Mouse (Mus musculus) CD4-positive, CD25-positive, alpha-beta regulatory T cell (primary cell): ENCODE data around the gene Ppid. TPM values are rescaled to one million over a fixed set of nuclear protein-coding genes. Genes with fewer than 3 reads are reported as not detected.

Source experiments
- polyA plus RNA-seq: library from polyadenylated mRNA; unstranded; fragments of 100-300 nt; shearing (Covaris generic); gene quantifications from one replicate; pipeline ENCODE4 v1.2.1, GENCODE M21; 2017

The Ppid gene
- polyA plus RNA-seq = 110 TPM

DNA sequence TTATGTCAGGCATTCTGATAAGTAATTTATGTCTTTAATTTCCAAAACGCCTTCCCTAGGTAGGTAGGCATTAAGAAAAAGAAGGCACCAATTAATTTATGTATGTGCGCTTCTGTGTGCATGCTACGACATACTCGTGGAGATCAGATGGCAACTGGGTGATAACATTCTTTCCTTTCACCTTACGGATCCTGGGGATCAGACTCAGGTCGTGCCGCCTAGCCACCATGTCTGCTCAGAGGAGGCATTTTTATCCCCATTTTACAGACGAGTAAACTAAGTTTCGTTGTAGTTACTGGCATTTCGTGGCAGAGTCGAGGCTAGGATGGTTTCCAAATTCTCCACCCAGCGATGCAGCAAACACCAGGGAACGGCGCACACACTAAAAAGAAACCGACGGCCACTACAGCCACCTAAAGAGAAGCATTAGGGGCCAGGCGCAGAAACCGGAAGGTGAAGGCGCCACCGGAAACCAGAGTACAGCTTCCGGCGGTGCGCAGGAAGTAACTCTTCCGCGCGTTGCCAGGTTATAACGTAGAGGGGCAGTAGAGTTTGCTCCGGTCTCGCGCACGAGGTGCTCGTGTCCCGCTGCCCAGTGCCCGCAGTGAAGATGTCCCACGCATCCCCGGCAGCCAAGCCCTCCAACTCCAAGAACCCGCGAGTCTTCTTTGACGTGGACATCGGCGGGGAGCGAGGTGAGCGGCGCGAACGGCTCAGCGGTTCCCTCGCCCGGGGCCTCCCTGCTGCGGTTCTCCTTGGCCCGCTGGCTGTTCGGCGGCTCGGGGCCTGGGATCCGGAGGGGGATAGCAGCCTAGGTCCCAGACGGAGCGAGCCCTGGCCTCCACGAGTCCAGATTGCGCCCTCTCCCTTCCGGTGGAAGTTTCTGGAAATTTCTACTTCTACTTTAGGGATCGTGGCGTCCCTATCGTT is at the start of gene Ppid:
TSS of gene Ppid (plus strand) at position 480 of the 930 bp plus-strand sequence.

GRCm38 (mm10) chr3:79567703-79568362 is 23.3 kb upstream of the Ppid start, which contains the start of gene Fnip2:
Gene Fnip2 (minus strand): TSS chr3:79567796.

GRCm38 (mm10) chr3:79628561-79629415 is 37.6 kb downstream of the Ppid start, which contains the start of gene 4930579G24Rik:
Gene 4930579G24Rik (plus strand): TSS chr3:79629079.

DNA sequence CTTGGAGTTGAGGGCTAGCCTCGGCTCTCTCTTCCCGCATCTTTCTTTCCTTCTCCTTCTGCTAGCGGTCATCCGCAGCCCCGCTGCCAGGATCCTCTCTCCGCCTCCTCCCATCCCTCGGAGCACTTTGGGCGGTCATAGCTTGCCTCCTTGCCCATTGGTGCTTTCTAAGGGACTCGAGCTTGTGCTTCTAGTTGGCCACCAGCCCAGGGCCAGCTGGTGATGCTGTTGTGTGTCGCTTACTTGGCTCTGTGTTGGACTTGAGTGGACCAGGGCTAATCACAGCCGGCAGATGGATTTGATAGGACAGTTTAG is 38.2 kb downstream of the Ppid start, which contains the start of gene Etfdh:
TSS of gene Etfdh (minus strand) at position 85 of the 315 bp plus-strand sequence.

Other genes starting within 250 kb of the Ppid start
- 0.54 TPM for gene Fnip2, start 23.5 kb upstream of the Ppid start, polyA plus RNA-seq
- gene 4930579G24Rik, start 37.7 kb downstream of the Ppid start, polyA plus RNA-seq = 8.2 TPM
- gene Etfdh, start 38.2 kb downstream of the Ppid start, polyA plus RNA-seq = 42.4 TPM
- 0.06 TPM for gene Rxfp1, start 146.5 kb downstream of the Ppid start, polyA plus RNA-seq